In the genomic region with DNA sequence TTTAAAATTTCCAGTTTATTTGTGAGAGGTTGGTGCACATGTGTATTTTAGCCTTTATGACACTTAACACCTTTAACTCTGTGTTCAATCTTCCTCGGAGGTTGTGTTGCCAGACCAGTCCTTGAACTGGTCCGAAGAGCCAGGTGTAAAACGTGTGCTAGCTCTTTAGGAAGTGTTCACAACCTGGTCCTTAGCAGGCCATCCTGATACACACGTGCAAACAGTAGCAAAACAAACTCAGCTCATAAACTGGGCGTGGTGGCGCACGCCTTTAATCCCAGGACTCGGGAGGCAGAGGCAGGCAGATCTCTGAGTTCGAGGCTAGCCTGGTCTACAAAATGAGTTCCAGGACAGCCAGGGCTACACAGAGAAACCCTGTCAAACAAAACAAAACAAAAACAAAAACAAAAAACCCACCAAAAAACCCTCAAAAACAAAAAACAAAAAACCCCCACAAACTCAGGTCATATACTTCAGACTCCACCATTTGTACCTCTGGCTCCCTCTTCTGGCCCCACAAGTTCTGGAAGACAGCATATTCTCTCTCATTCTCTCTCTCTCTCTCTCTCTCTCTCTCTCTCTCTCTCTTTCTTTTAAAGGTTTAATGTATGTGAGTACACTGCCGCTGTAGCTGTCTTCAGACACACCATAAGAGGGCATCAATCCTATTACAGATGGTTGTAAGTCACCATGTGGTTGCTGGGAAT, we compare ENCODE assay signal across 27 mouse cellular contexts. TPM values are rescaled to one million over a fixed set of nuclear protein-coding genes. Genes with fewer than 3 reads are reported as not detected.
DNase-seq lines count a peak whose midpoint lies in the region; ATAC-seq and TF ChIP-seq lines count a peak whose summit lies in the region.
"Had no signal": no experiment of that assay in that cellular context is flagged by ENCODE, and none has a peak within 500 bp of the region (broad histone marks: within the 10 kb centered on the region; RNA-seq: fewer than 3 reads in every experiment).

No protein-coding gene starts in this region.

- H3K27me3 ChIP-seq in intestine, postnatal 0 days (replicated peaks; ENCODE audit: control insufficient read depth, insufficient read depth, low read length): no peaks in the 10 kb centered on the region
- H3K27me3 ChIP-seq in intestine, embryonic 15.5 days (replicated peaks): no peaks in the 10 kb centered on the region
- H3K27me3 ChIP-seq in lung, postnatal 0 days (replicated peaks; ENCODE audit: insufficient read depth, low read length): 0 out of 2 replicates have a peak, but pooled peaks cover 2% of the 10 kb centered on the region
- peaks cover 18% of the 10 kb centered on the region for H3K27me3 ChIP-seq in Patski
- H3K27me3 ChIP-seq: neural tube, embryonic 13.5 days had no signal

- POLR2A ChIA-PET in Patski (lab: Charles Lee): no interaction called here

- no peak for DNase-seq in lung, postnatal 0 days (ENCODE audit: low spot score)
- DNase-seq in lung, adult 18-20 months: no peak
- DNase-seq in A20 (ENCODE audit: low read depth, low spot score): peak; percentile 43
- no peak for DNase-seq in Patski (ENCODE audit: low read depth, low spot score)
- no peak for DNase-seq in right cerebral cortex, postnatal 25 days
- DNase-seq in right cerebral cortex, postnatal 10 days (ENCODE audit: low spot score in 2 of 2): no peak
- DNase-seq: adrenal gland, adult 2 months; adrenal gland, postnatal 36 days; cerebellum, adult 18-20 months; gastrocnemius, postnatal 14 days; heart, postnatal 14 days; kidney, adult 18-20 months; layer of hippocampus, adult 9-11 months; liver; lung, postnatal 14 days; right cerebral cortex, postnatal 14 days; thymus, adult 2 months; thymus, postnatal 36 days had no signal

- H3K27ac ChIP-seq in intestine, postnatal 0 days (ENCODE audit: low read depth, low read length): no peak overlapping the region
- H3K27ac ChIP-seq in intestine, embryonic 15.5 days: no peak overlapping the region
- H3K27ac ChIP-seq in lung, postnatal 0 days (ENCODE audit: low read length): no peak overlapping the region
- H3K27ac ChIP-seq: hindbrain, embryonic 10.5 days; kidney, embryonic 15.5 days; liver, embryonic 15.5 days; neural tube, embryonic 13.5 days had no signal

- no peak overlapping the region for H3K4me3 ChIP-seq in intestine, postnatal 0 days (ENCODE audit: low read depth, low read length)
- H3K4me3 ChIP-seq in intestine, embryonic 15.5 days (replicated peaks): no peak overlapping the region
- H3K4me3 ChIP-seq in lung, postnatal 0 days (ENCODE audit: low read depth, low read length): no peak overlapping the region
- H3K4me3 ChIP-seq: erythroblast, embryonic 14.5 days; hindbrain, embryonic 10.5 days; kidney, embryonic 15.5 days; liver, embryonic 15.5 days; neural tube, embryonic 13.5 days had no signal

- in situ Hi-C loops in Patski (cut with MboI; ENCODE audit: low pct_unique_long_range_greater_than_20kb): loop anchor here (5.0 to 10.0 kb wide), 2 partner anchors 34 to 312 kb away; no protein-coding TSS in a partner anchor

- ATAC-seq in intestine, postnatal 0 days: no peak
- no peak for ATAC-seq in intestine, embryonic 15.5 days
- ATAC-seq in lung, postnatal 0 days: no peak
- ATAC-seq in Patski: no peak
- ATAC-seq: activated CD4-positive, CD25-positive, alpha-beta regulatory T cell, adult 4 months; hindbrain, embryonic 16.5 days had no signal

- TF ChIP-seq CTCF in intestine, postnatal 0 days (IDR thresholded peaks at IDR 0.05; ENCODE audit: low read depth): peak; percentile 47
- TF ChIP-seq CTCF in lung, postnatal 0 days (IDR thresholded peaks at IDR 0.05): peak; percentile 18; the same call in 1 of the 2 replicates
- TF ChIP-seq CTCF in Patski (IDR thresholded peaks at IDR 0.05): peak; percentile 48

- H3K4me1 ChIP-seq in intestine, postnatal 0 days (replicated peaks; ENCODE audit: control insufficient read depth, insufficient read depth, low read length): no peaks in the 10 kb centered on the region
- H3K4me1 ChIP-seq in intestine, embryonic 15.5 days (replicated peaks): peaks cover 9% of the 10 kb centered on the region; the same call in 1 of the 2 replicates
- no peaks in the 10 kb centered on the region for H3K4me1 ChIP-seq in lung, postnatal 0 days (ENCODE audit: insufficient read depth, low read depth, low read length)

- 86% methylated on average over 10 of the region's 10 CpGs for WGBS in intestine, postnatal 0 days
- WGBS in intestine, embryonic 15.5 days: 88% methylated on average over 10 of the region's 10 CpGs
- 84% methylated on average over 10 of the region's 10 CpGs for WGBS in lung, postnatal 0 days

- no peaks in the 10 kb centered on the region for H3K9me3 ChIP-seq in intestine, postnatal 0 days (ENCODE audit: control insufficient read depth)
- H3K9me3 ChIP-seq in intestine, embryonic 15.5 days: no peaks in the 10 kb centered on the region
- H3K9me3 ChIP-seq in lung, postnatal 0 days (ENCODE audit: low read length): no peaks in the 10 kb centered on the region
- H3K9me3 ChIP-seq: hindbrain, embryonic 10.5 days; kidney, embryonic 15.5 days; liver, embryonic 15.5 days; neural tube, embryonic 13.5 days had no signal

- H3K4me2 ChIP-seq in intestine, postnatal 0 days (replicated peaks; ENCODE audit: low read depth): no peak overlapping the region
- H3K4me2 ChIP-seq in intestine, embryonic 15.5 days (replicated peaks): no peak overlapping the region
- H3K4me2 ChIP-seq in lung, postnatal 0 days (replicated peaks; ENCODE audit: low read depth, low read length): no peak overlapping the region
- H3K4me2 ChIP-seq: kidney, embryonic 15.5 days; liver, embryonic 15.5 days; neural tube, embryonic 13.5 days had no signal

- no peak for TF ChIP-seq EP300 in lung, postnatal 0 days (IDR thresholded peaks at IDR 0.05)

- H3K9ac ChIP-seq in intestine, postnatal 0 days (ENCODE audit: low read depth, low read length): no peak overlapping the region
- no peak overlapping the region for H3K9ac ChIP-seq in intestine, embryonic 15.5 days
- H3K9ac ChIP-seq in lung, postnatal 0 days (replicated peaks; ENCODE audit: low read depth): no peak overlapping the region
- H3K9ac ChIP-seq: kidney, embryonic 15.5 days; liver, embryonic 15.5 days; neural tube, embryonic 13.5 days had no signal

- no peaks in the 10 kb centered on the region for H3K36me3 ChIP-seq in intestine, postnatal 0 days (ENCODE audit: control insufficient read depth, insufficient read depth)
- no peaks in the 10 kb centered on the region for H3K36me3 ChIP-seq in intestine, embryonic 15.5 days
- H3K36me3 ChIP-seq in lung, postnatal 0 days (ENCODE audit: insufficient read depth, low read length): no peaks in the 10 kb centered on the region
- H3K36me3 ChIP-seq: hindbrain, embryonic 10.5 days; kidney, embryonic 15.5 days; liver, embryonic 15.5 days; neural tube, embryonic 13.5 days had no signal

- CTCF ChIA-PET in Patski (lab: Charles Lee): interaction anchor here (1.5 kb wide), 1 partner anchor 33 kb away, joined by 3 read pairs; no protein-coding TSS in a partner anchor

RNA-seq across cellular contexts. Expression of a gene that starts 59.2 kb away (rescaled TPM):
- polyA plus RNA-seq in intestine, postnatal 0 days (2015; fragmentation: Nextera tagmentation; extraction: Ambion mirVana): 18.6 and 19.4 TPM in 2 replicates
- polyA plus RNA-seq in intestine, embryonic 15.5 days (2015; fragmentation: Nextera tagmentation; extraction: Ambion mirVana): 55.1 and 62.1 TPM in 2 replicates
- polyA plus RNA-seq in lung, postnatal 0 days (2015; fragmentation: Nextera tagmentation; extraction: Ambion mirVana): 9.6 and 10.2 TPM in 2 replicates
- 32.1 TPM for polyA plus RNA-seq in Patski (2021)
